Mouse (Mus musculus) right cerebral cortex, postnatal 25 days (tissue): ENCODE measurements around the gene Spats2.
"Not testable (repeated sequence)": the region's sequence is repeated elsewhere in the genome, so short reads cannot be mapped to it uniquely, and the experiment has no call there.

ENCODE experiments used
- DNase-seq: peaks from one replicate; pipeline ENCODE4 v3.0.0; 2022

Spats2 gene

GRCm38 (mm10) chr15:99226090-99226489 is 100.4 kb downstream of the Spats2 start:
- DNase-seq = no peak

GRCm38 (mm10) chr15:99231998-99232397 is 106.3 kb downstream of the Spats2 start:
- DNase-seq = no peak

- DNase-seq = no peak
Measured at GRCm38 (mm10) chr15:99233719-99234118, 108.0 kb downstream of the Spats2 start.

- DNase-seq = no peak
Measured at GRCm38 (mm10) chr15:99234326-99235010, 108.8 kb downstream of the Spats2 start.

GRCm38 (mm10) chr15:99238006-99238405 is 112.3 kb downstream of the Spats2 start:
- DNase-seq = no peak

- no peak for DNase-seq
Measured at GRCm38 (mm10) chr15:99240129-99240528, 114.4 kb downstream of the Spats2 start.

- no peak for DNase-seq
Measured at GRCm38 (mm10) chr15:99241249-99241648, 115.5 kb downstream of the Spats2 start.

- no peak for DNase-seq
Measured at GRCm38 (mm10) chr15:99242045-99242444, 116.3 kb downstream of the Spats2 start.

- not testable (repeated sequence) for DNase-seq
Measured at GRCm38 (mm10) chr15:99246736-99247135, 121.0 kb downstream of the Spats2 start.

- DNase-seq = peak; percentile 82
Measured at GRCm38 (mm10) chr15:99248972-99249371, 123.3 kb downstream of the Spats2 start.

GRCm38 (mm10) chr15:99249938-99250337 is 124.2 kb downstream of the Spats2 start:
- DNase-seq = no peak

- DNase-seq = not testable (repeated sequence)
Measured at GRCm38 (mm10) chr15:99251111-99251510, 125.4 kb downstream of the Spats2 start.

GRCm38 (mm10) chr15:99251626-99252380 is 126.1 kb downstream of the Spats2 start, which contains the start of gene Mcrs1:
Mcrs1 (minus strand) TSS chr15:99251961.
- DNase-seq = peak; percentile 96

- no peak for DNase-seq
Measured at GRCm38 (mm10) chr15:99252381-99253174, 126.9 kb downstream of the Spats2 start.

GRCm38 (mm10) chr15:99253175-99253479 is 127.4 kb downstream of the Spats2 start:
- not testable (repeated sequence) for DNase-seq

GRCm38 (mm10) chr15:99253772-99254171 is 128.1 kb downstream of the Spats2 start:
- DNase-seq = no peak

GRCm38 (mm10) chr15:99254477-99255005 is 128.8 kb downstream of the Spats2 start:
- DNase-seq = no peak

- no peak for DNase-seq
Measured at GRCm38 (mm10) chr15:99255241-99255749, 129.6 kb downstream of the Spats2 start.

- DNase-seq = no peak
Measured at GRCm38 (mm10) chr15:99259167-99259729, 133.5 kb downstream of the Spats2 start.

GRCm38 (mm10) chr15:99259730-99260252 is 134.1 kb downstream of the Spats2 start:
- DNase-seq = peak; percentile 50

GRCm38 (mm10) chr15:99262702-99263101 is 137.0 kb downstream of the Spats2 start:
- DNase-seq = no peak
